Mouse (Mus musculus) kidney, adult 2 months (tissue): ENCODE results near the gene Stn1. TPM values are rescaled to one million over a fixed set of nuclear protein-coding genes. Genes with fewer than 3 reads are reported as not detected.

ENCODE experiments used
- DNase-seq: peaks from one replicate; pipeline ENCODE4 v3.0.0; 2021
- H3K27ac ChIP-seq: fragments of 200-500 bp; 2 replicates; pipeline ENCODE4 v1.5.1; 2012; ENCODE audit warnings: low read depth, low read length, control low read depth, inconsistent platforms; ENCODE audit not compliant: insufficient read depth
- H3K27me3 ChIP-seq: fragments of 200-500 bp; replicated peaks from 2 replicates; pipeline ENCODE4 v1.6.1; 2012; ENCODE audit warnings: mild to moderate bottlenecking, moderate library complexity, low read length, inconsistent platforms; ENCODE audit not compliant: control insufficient read depth, insufficient read depth
- H3K36me3 ChIP-seq: fragments of 200-500 bp; 2 replicates; pipeline ENCODE4 v1.6.1; 2012; ENCODE audit warnings: mild to moderate bottlenecking, moderate library complexity, low read length, inconsistent platforms; ENCODE audit not compliant: control insufficient read depth, insufficient read depth
- H3K4me1 ChIP-seq: fragments of 200-500 bp; 2 replicates; pipeline ENCODE4 v1.6.1; 2011; ENCODE audit warnings: low read length; ENCODE audit not compliant: control insufficient read depth, insufficient read depth
- H3K4me3 ChIP-seq: fragments of 200-500 bp; 2 replicates; pipeline ENCODE4 v1.5.1; 2011; ENCODE audit warnings: mild to moderate bottlenecking, low read depth, low read length, control low read depth; ENCODE audit not compliant: insufficient read depth
- CTCF ChIP-seq: fragments of 200-500 bp; conservative IDR thresholded peaks from 2 replicates; pipeline ENCODE4 v1.5.1; 2011; ENCODE audit warnings: low read depth, mild to moderate bottlenecking, control low read depth, low read length, moderate library complexity, mixed read lengths; ENCODE audit not compliant: insufficient read depth, insufficient read length
- POLR2A ChIP-seq: fragments of 200-500 bp; IDR thresholded peaks from one replicate; pipeline ENCODE4 v1.6.1; 2011; ENCODE audit warnings: low read depth, low read length, control low read depth
- WGBS: fragments of 180-500 bp; shearing (Covaris S2); methylation state at CpG from one replicate; pipeline ENCODE4 v1.1.7; 2018; 5-methylcytosine and 5-hydroxymethylcytosine counted together
- polyA plus RNA-seq: library from polyadenylated mRNA; depleted of rRNA; stranded (reverse); fragments of >200 nt; gene quantifications from 2 replicates; pipeline ENCODE4 v1.2.3, GENCODE M21; 2012

The Stn1 gene
- polyA plus RNA-seq, 1 experiment = 12.3 TPM

- peak overlapping the region; percentile 54 for H3K27ac ChIP-seq
- WGBS = 68% methylated on average over 6 of the region's 6 CpGs
- H3K4me3 ChIP-seq = no peak overlapping the region
- no peaks in the 10 kb centered on the region for H3K27me3 ChIP-seq
- no peaks in the 10 kb centered on the region for H3K36me3 ChIP-seq
- TF ChIP-seq CTCF = no peak
- TF ChIP-seq POLR2A = no peak
- H3K4me1 ChIP-seq = no peaks in the 10 kb centered on the region
- no peak for DNase-seq
Measured at GRCm38 (mm10) chr19:47537879-47538278, 572 bp upstream of the Stn1 start.

GRCm38 (mm10) chr19:47536521-47537299 lies 597 bp downstream of the Stn1 start:
- Histone ChIP-seq H3K36me3 (no peaks in the 10 kb centered on the region), H3K4me3 (peak overlapping the region; percentile 66), H3K27ac (peak overlapping the region; percentile 66), H3K27me3 (no peaks in the 10 kb centered on the region), H3K4me1 (no peaks in the 10 kb centered on the region)
- TF ChIP-seq CTCF (no peak), POLR2A (peak; percentile 72)
- 2% methylated on average over 39 of the region's 39 CpGs for WGBS
- DNase-seq = peak; percentile 98

GRCm38 (mm10) chr19:47534131-47534530 lies 3.2 kb downstream of the Stn1 start:
- no peaks in the 10 kb centered on the region for H3K27me3 ChIP-seq
- H3K27ac ChIP-seq = no peak overlapping the region
- no peak overlapping the region for H3K4me3 ChIP-seq
- TF ChIP-seq CTCF (no peak), POLR2A (no peak)
- 14% methylated on average over 1 of the region's 1 CpGs for WGBS
- H3K4me1 ChIP-seq = no peaks in the 10 kb centered on the region
- peak; percentile 49 for DNase-seq
- H3K36me3 ChIP-seq = no peaks in the 10 kb centered on the region

- TF ChIP-seq CTCF (peak; percentile 25; the same call in 1 of the 2 replicates), POLR2A (no peak)
- DNase-seq = no peak
- H3K36me3 ChIP-seq = no peaks in the 10 kb centered on the region
- no peaks in the 10 kb centered on the region for H3K27me3 ChIP-seq
- H3K27ac ChIP-seq = no peak overlapping the region
- no peak overlapping the region for H3K4me3 ChIP-seq
- 93% methylated on average over 3 of the region's 3 CpGs for WGBS
- no peaks in the 10 kb centered on the region for H3K4me1 ChIP-seq
Measured at GRCm38 (mm10) chr19:47532449-47532848, 4.9 kb downstream of the Stn1 start.

DNA sequence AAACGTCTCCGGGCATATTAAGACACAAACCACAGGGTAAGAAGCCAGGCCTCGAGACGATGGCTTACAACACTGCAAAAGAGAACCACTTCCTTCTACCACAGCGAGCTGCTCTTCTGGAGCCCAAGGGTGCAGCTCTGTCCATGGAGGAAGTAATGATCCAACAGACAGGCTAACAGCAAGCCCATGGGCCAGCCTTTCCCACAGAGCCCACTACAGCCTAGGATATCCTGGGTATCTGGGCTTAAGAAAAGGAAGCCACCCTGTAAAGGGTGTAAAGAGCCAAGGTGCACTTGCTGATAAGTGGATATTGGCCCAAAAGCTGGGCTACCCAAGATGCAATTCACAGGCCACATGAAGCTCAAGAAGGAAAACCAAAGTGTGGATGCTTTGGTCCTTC lies 6.0 kb downstream of the Stn1 start:
- 92% methylated on average over 5 of the region's 5 CpGs for WGBS
- Histone ChIP-seq H3K4me3 (no peak overlapping the region), H3K27me3 (no peaks in the 10 kb centered on the region), H3K4me1 (no peaks in the 10 kb centered on the region), H3K27ac (no peak overlapping the region), H3K36me3 (no peaks in the 10 kb centered on the region)
- DNase-seq = no peak
- TF ChIP-seq POLR2A (no peak), CTCF (no peak)

- WGBS = 58% methylated on average over 21 of the region's 21 CpGs
- Histone ChIP-seq H3K36me3 (no peaks in the 10 kb centered on the region), H3K4me3 (no peak overlapping the region), H3K27ac (no peak overlapping the region; the same call in 1 of the 2 replicates), H3K4me1 (no peaks in the 10 kb centered on the region), H3K27me3 (no peaks in the 10 kb centered on the region)
- no peak for TF ChIP-seq POLR2A
- TF ChIP-seq CTCF = no peak
- DNase-seq = peak; percentile 47
Measured at GRCm38 (mm10) chr19:47526239-47526986, 10.9 kb downstream of the Stn1 start.

- H3K4me3 ChIP-seq = no peak overlapping the region
- TF ChIP-seq POLR2A (no peak), CTCF (no peak)
- no peaks in the 10 kb centered on the region for H3K36me3 ChIP-seq
- H3K4me1 ChIP-seq = no peaks in the 10 kb centered on the region
- DNase-seq = no peak
- H3K27ac ChIP-seq = no peak overlapping the region
- WGBS = 92% methylated on average over 8 of the region's 8 CpGs
- no peaks in the 10 kb centered on the region for H3K27me3 ChIP-seq
Measured at GRCm38 (mm10) chr19:47524905-47525304, 12.4 kb downstream of the Stn1 start.
